Mouse (Mus musculus) lung, embryonic 14.5 days (tissue): Measurements from ENCODE around the gene Fgfr2. TPM values are rescaled to one million over a fixed set of nuclear protein-coding genes. Genes with fewer than 3 reads are reported as not detected.

Experiments
- ATAC-seq: fragments of 200-750 bp; cut with Nextera tagmentation; 2 replicates; pipeline ENCODE4 v1.8.0; 2017; ENCODE audit warnings: mild to moderate bottlenecking, moderate TSS enrichment, moderate library complexity; ENCODE audit not compliant: insufficient read depth
- DNase-seq: peaks from one replicate; pipeline ENCODE4 v3.0.0-alpha.2; 2015
- H3K27ac ChIP-seq: fragments of 300-500 bp; sonication (generic); 2 replicates; pipeline ENCODE4 v1.5.1; 2014; ENCODE audit warnings: low read depth, mild to moderate bottlenecking, moderate library complexity
- H3K27me3 ChIP-seq: fragments of 300-500 bp; sonication (generic); 2 replicates; pipeline ENCODE4 v1.6.1; 2014; ENCODE audit warnings: low read length, control low read depth; ENCODE audit not compliant: insufficient read depth
- H3K36me3 ChIP-seq: fragments of 300-500 bp; sonication (generic); 2 replicates; pipeline ENCODE4 v1.6.1; 2014; ENCODE audit warnings: control low read depth; ENCODE audit not compliant: insufficient read depth
- H3K4me1 ChIP-seq: fragments of 300-500 bp; sonication (generic); 2 replicates; pipeline ENCODE4 v1.6.1; 2014; ENCODE audit warnings: antibody characterized with exemption, control low read depth; ENCODE audit not compliant: insufficient read depth
- H3K4me2 ChIP-seq: fragments of 300-500 bp; sonication (generic); 2 replicates; pipeline ENCODE4 v1.6.1; 2014; ENCODE audit warnings: mild to moderate bottlenecking
- H3K4me3 ChIP-seq: fragments of 300-500 bp; sonication (generic); 2 replicates; pipeline ENCODE4 v1.5.1; 2014; ENCODE audit warnings: low read depth, low read length
- H3K9ac ChIP-seq: fragments of 300-500 bp; sonication (generic); 2 replicates; pipeline ENCODE4 v1.6.1; 2014
- H3K9me3 ChIP-seq: fragments of 300-500 bp; sonication (generic); 2 replicates; pipeline ENCODE4 v1.6.1; 2016; ENCODE audit warnings: low read depth, low read length, control low read depth
- CTCF ChIP-seq: IDR thresholded peaks from 2 replicates; pipeline ENCODE4 v1.5.1; 2016; ENCODE audit warnings: antibody characterized with exemption, low read depth
- WGBS: fragments of 180-500 bp; shearing (Covaris S2); extraction: QIAGEN DNeasy Blood & Tissue Kit; methylation state at CpG from one replicate; pipeline ENCODE4 v1.1.7; 2014; 5-methylcytosine and 5-hydroxymethylcytosine counted together
- polyA plus RNA-seq: library from polyadenylated mRNA; unstranded; fragments of >200 nt; fragmentation: Nextera tagmentation; extraction: Ambion mirVana; gene quantifications from 2 replicates; pipeline ENCODE4 v1.2.1, GENCODE M21; 2014

The Fgfr2 gene
- polyA plus RNA-seq, 1 experiment from 2014 or later: 179 TPM

DNA sequence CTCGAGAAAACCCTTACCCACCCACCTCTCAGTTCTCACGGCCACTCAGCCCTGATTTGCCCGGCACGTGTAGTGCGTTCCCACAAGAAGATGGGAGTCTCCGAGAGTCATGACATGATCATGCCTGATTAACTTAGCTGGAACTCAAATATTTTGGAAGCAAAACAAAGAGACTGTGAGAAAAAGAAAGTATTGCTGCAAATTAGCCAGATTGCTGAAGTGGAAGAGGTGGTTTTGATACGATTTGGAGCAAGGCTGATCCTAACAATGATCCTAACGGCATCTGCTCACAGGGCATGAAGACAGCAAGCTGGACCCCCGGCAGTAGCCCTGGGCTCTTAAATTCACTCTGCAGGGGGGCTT is 2833.7 kb downstream of the Fgfr2 start:
- Histone ChIP-seq H3K36me3 (no peaks in the 10 kb centered on the region), H3K9ac (no peak overlapping the region), H3K27me3 (no peaks in the 10 kb centered on the region), H3K4me2 (peak overlapping the region; percentile 32; the same call in 1 of the 2 replicates), H3K4me1 (peaks cover 32% of the 10 kb centered on the region), H3K9me3 (no peaks in the 10 kb centered on the region), H3K4me3 (no peak overlapping the region), H3K27ac (peak overlapping the region; percentile 21; the same call in 1 of the 2 replicates)
- TF ChIP-seq CTCF: no peak
- 41% methylated on average over 9 of the region's 9 CpGs for WGBS
- ATAC-seq (no peak), DNase-seq (no peak)

GRCm38 (mm10) chr7:130288719-130289427 is 2834.3 kb downstream of the Fgfr2 start:
- ATAC-seq (peak; percentile 35; the same call in 1 of the 2 replicates), DNase-seq (peak; percentile 72)
- H3K27me3 ChIP-seq: no peaks in the 10 kb centered on the region
- H3K4me2 ChIP-seq: peak overlapping the region; percentile 32; the same call in 1 of the 2 replicates
- no peak overlapping the region for H3K9ac ChIP-seq
- no peak; the same call in 1 of the 2 replicates for TF ChIP-seq CTCF
- no peaks in the 10 kb centered on the region for H3K9me3 ChIP-seq
- peaks cover 32% of the 10 kb centered on the region for H3K4me1 ChIP-seq
- no peak overlapping the region for H3K4me3 ChIP-seq
- no peaks in the 10 kb centered on the region for H3K36me3 ChIP-seq
- peak overlapping the region; percentile 77 for H3K27ac ChIP-seq
- 35% methylated on average over 11 of the region's 11 CpGs for WGBS

DNA sequence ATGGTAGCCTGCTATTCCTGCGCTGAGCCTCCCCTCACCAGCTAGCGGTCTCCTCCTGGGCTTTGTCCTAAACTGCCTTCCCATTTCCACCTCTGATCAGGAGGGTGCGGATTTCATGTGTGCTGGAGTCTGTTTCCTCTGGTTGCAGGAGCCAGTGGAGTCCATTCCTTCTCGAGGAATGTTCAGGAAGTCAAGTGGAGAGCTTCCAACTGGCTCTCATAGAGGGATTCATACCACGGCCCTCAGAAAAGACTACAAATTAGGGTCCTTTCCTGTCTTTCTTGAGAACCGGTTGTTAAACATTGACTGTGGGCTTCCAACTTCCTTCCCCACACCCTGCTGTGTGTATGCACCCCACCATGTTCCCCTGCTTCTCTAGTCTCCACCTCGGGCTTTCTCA is 2834.9 kb downstream of the Fgfr2 start:
- H3K36me3 ChIP-seq: no peaks in the 10 kb centered on the region
- H3K9me3 ChIP-seq: no peaks in the 10 kb centered on the region
- TF ChIP-seq CTCF: no peak
- ATAC-seq (peak; percentile 40; the same call in 1 of the 2 replicates), DNase-seq (peak; percentile 45)
- no peak overlapping the region for H3K4me2 ChIP-seq
- peaks cover 32% of the 10 kb centered on the region for H3K4me1 ChIP-seq
- 45% methylated on average over 7 of the region's 7 CpGs for WGBS
- no peak overlapping the region for H3K4me3 ChIP-seq
- H3K9ac ChIP-seq: no peak overlapping the region
- H3K27me3 ChIP-seq: no peaks in the 10 kb centered on the region
- H3K27ac ChIP-seq: peak overlapping the region; percentile 77

DNA sequence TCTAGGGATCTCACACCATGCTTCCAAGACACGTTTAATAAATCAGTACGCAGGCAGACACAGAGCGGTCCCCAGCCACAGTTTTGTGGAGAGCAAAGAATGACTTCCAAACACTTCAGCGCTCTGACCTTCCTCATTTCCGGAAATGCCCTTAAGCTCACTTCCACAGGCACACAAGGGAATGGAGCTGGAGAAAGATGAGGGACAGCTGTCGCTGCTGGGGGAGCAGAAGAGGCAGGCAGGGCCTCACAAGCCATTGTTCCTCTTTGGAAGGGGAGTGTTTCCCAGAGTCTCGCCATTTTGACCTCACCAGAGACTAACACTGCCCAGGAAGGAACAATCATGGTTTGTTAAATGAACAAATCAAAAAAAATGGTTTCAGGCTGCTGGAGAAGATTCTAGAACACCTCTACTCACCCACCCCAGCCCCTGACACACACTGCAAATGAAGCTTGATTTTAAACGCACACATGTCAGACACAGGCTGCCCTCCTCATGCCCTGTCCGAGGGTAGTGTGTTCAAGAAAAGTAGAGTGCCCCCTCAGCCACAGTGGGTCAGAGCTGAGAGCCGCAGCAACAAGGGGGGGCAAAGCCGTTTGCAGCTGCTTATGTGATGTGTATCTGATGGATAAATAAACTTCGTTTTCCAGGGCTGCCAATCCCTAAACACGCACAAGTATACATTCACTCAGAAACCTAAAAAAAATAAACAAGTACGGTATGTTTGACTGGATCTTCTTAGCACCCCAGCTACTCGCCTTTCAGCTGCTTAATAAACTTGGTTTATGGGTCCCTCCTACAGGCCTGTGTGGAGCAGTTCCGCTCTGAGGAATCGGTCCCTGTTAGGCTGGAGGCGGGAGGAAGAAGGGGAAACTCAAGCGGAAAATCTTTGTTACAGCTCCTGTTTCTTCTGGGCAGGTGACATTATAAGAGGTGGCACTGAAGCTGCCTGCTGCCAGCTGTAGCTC is 2844.1 kb downstream of the Fgfr2 start:
- TF ChIP-seq CTCF: peak; percentile 15; the same call in 1 of the 2 replicates
- Histone ChIP-seq H3K4me2 (no peak overlapping the region), H3K9me3 (no peaks in the 10 kb centered on the region), H3K27ac (peak overlapping the region; percentile 75), H3K9ac (no peak overlapping the region), H3K27me3 (no peaks in the 10 kb centered on the region), H3K4me1 (peaks cover 5% of the 10 kb centered on the region; the same call in 1 of the 2 replicates), H3K4me3 (no peak overlapping the region), H3K36me3 (no peaks in the 10 kb centered on the region)
- ATAC-seq (peak; percentile 86), DNase-seq (peak; percentile 89)
- 22% methylated on average over 19 of the region's 19 CpGs for WGBS

DNA sequence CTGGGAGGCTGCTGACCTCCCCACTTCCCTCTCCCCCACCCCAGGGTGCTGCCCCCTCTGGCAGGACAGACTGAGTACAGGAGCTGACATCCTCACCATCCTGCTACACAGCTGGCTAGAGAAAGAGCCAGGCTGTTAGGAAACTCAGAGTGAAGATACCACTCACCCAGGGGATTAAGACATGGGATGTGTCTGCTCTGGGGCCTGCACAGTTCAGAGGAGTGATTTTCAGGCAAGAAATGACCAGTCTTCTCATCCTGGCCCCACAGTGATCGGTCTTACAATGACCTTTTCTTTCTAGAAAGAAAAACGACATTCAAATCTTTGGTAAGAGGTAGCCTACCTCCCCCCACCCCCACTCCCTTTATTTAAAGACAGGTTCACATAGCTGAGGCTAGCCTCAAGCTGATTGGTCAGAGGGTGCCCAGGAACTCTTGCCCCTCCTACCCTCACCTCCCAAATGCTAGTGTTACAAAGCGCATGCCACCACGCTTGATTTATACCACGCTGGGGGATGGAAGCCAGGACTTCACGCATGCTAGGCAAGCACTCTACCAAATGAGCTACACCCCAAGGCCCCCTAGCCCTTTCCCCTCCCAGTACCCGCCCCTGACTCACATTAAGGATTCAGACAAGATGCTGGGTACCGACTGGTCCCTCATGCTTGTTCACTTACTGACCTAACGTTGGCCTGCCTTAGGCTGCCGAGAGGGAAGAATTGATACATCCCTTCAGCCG is 2845.0 kb downstream of the Fgfr2 start:
- Histone ChIP-seq H3K9ac (no peak overlapping the region), H3K4me3 (no peak overlapping the region), H3K36me3 (no peaks in the 10 kb centered on the region), H3K27me3 (no peaks in the 10 kb centered on the region), H3K9me3 (no peaks in the 10 kb centered on the region), H3K27ac (peak overlapping the region; percentile 75; the same call in 1 of the 2 replicates), H3K4me2 (no peak overlapping the region), H3K4me1 (peaks cover 5% of the 10 kb centered on the region; the same call in 1 of the 2 replicates)
- ATAC-seq (peak; percentile 6; the same call in 1 of the 2 replicates), DNase-seq (no peak)
- TF ChIP-seq CTCF: peak; percentile 28; the same call in 1 of the 2 replicates
- 37% methylated on average over 11 of the region's 11 CpGs for WGBS

DNA sequence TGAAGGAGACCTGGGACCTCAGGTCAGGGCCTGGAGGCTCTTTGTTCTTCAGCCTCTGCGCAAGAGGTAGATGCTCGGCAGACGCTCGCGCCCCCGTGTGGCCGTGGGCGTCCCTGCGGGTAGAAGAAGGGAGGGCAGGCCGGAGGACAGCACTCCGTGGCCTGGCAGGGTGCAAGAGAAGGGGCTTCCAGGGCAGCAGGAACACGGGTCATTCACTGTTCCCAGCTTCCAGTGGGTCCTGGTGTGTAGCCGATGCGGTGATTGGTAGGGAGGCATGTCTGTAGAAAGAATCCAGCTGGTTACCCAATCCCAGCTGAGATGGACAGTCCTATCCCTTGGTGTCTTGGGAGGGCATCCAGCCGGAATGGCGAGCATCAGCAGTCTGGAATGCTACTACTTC is 2849.9 kb downstream of the Fgfr2 start:
- ATAC-seq (peak; percentile 64), DNase-seq (peak; percentile 90)
- TF ChIP-seq CTCF: peak; percentile 98
- Histone ChIP-seq H3K27ac (no peak overlapping the region), H3K9me3 (no peaks in the 10 kb centered on the region), H3K36me3 (no peaks in the 10 kb centered on the region), H3K9ac (no peak overlapping the region), H3K4me3 (no peak overlapping the region), H3K27me3 (no peaks in the 10 kb centered on the region), H3K4me1 (0 out of 2 replicates have a peak, but pooled peaks cover 5% of the 10 kb centered on the region), H3K4me2 (no peak overlapping the region)
- WGBS: 6% methylated on average over 16 of the region's 16 CpGs
